Mouse (Mus musculus) MEL (cell line): ENCODE data around the gene Sap18b. TPM values are rescaled to one million over a fixed set of nuclear protein-coding genes. Genes with fewer than 3 reads are reported as not detected.

Experiments used
- DNase-seq: peaks from one replicate; pipeline ENCODE4 v3.0.0; 2011; ENCODE audit warnings: low read depth, low spot score
- H3K27ac ChIP-seq: 2 replicates; pipeline ENCODE4 v1.5.1; 2012; ENCODE audit warnings: low read depth, mild to moderate bottlenecking, control low read depth, low read length, moderate library complexity; ENCODE audit not compliant: control insufficient read depth
- H3K27me3 ChIP-seq, 2 experiments: fragments of 150-350 bp in 1 of 2; sonication (generic) in 1 of 2; 2 replicates each; pipeline ENCODE4 v1.6.1; 2012; ENCODE audit warnings: low read length in 2 of 2, mild to moderate bottlenecking in 2 of 2, improper control_type of control experiment in 1 of 2, moderate library complexity in 1 of 2; ENCODE audit not compliant: insufficient read depth in 2 of 2, control insufficient read depth in 1 of 2
- H3K36me3 ChIP-seq, 2 experiments: 2 replicates each; pipeline ENCODE4 v1.6.1; 2012 to 2014; ENCODE audit warnings: low read length in 2 of 2, improper control_type of control experiment in 1 of 2, inconsistent platforms in 1 of 2, mild to moderate bottlenecking in 1 of 2; ENCODE audit not compliant: insufficient read depth in 2 of 2, control insufficient read depth in 1 of 2
- H3K4me1 ChIP-seq, 2 experiments: fragments of 150-350 bp in 1 of 2; sonication (generic) in 1 of 2; 2 replicates each; pipeline ENCODE4 v1.6.1; 2012; ENCODE audit warnings: low read length in 2 of 2, improper control_type of control experiment in 1 of 2, mild to moderate bottlenecking in 1 of 2; ENCODE audit not compliant: insufficient read depth in 2 of 2, control insufficient read depth in 1 of 2
- H3K4me3 ChIP-seq, 2 experiments: fragments of 150-350 bp in 1 of 2; sonication (generic) in 1 of 2; 2 replicates each; pipeline ENCODE4 v1.5.1; 2012; ENCODE audit warnings: low read depth in 2 of 2, low read length in 2 of 2, mild to moderate bottlenecking in 2 of 2, moderate library complexity in 2 of 2, control low read depth in 1 of 2, improper control_type of control experiment in 1 of 2; ENCODE audit not compliant: control insufficient read depth in 1 of 2, insufficient read depth in 1 of 2
- H3K79me2 ChIP-seq: 2 replicates; pipeline ENCODE4 v1.6.1; 2012; ENCODE audit warnings: mild to moderate bottlenecking, low read length, moderate library complexity; ENCODE audit not compliant: control insufficient read depth, poor library complexity, insufficient read depth
- H3K9ac ChIP-seq: 2 replicates; pipeline ENCODE4 v1.6.1; 2012; ENCODE audit warnings: low read depth, mild to moderate bottlenecking, control low read depth, low read length, moderate library complexity; ENCODE audit not compliant: control insufficient read depth, poor library complexity, severe bottlenecking
- H3K9me3 ChIP-seq: fragments of 150-350 bp; sonication (generic); replicated peaks from 2 replicates; pipeline ENCODE4 v1.6.1; 2012; ENCODE audit warnings: mild to moderate bottlenecking, low read length, improper control_type of control experiment, moderate library complexity; ENCODE audit not compliant: insufficient read depth
- BHLHE40 ChIP-seq: IDR thresholded peaks from 2 replicates; pipeline ENCODE4 v1.6.1; 2012; ENCODE audit warnings: low read depth, mild to moderate bottlenecking, inconsistent platforms, low read length, improper control_type of control experiment, borderline replicate concordance
- CHD2 ChIP-seq: IDR thresholded peaks from 2 replicates; pipeline ENCODE4 v1.6.1; 2011; ENCODE audit warnings: low read length, improper control_type of control experiment
- ELF1 ChIP-seq: IDR thresholded peaks from 2 replicates; pipeline ENCODE4 v1.6.1; 2014; ENCODE audit warnings: low read depth, mild to moderate bottlenecking, inconsistent platforms, low read length, improper control_type of control experiment, moderate library complexity
- EP300 ChIP-seq, 2 experiments: IDR thresholded peaks; 2 replicates each; pipeline ENCODE4 v1.6.1; 2011; ENCODE audit warnings: improper control_type of control experiment in 2 of 2, low read length in 2 of 2, low read depth in 1 of 2, mild to moderate bottlenecking in 1 of 2
- ETS1 ChIP-seq: IDR thresholded peaks from 2 replicates; pipeline ENCODE4 v1.6.1; 2012; ENCODE audit warnings: low read depth, mild to moderate bottlenecking, inconsistent platforms, low read length, improper control_type of control experiment, moderate library complexity
- GATA1 ChIP-seq: IDR thresholded peaks from 2 replicates; pipeline ENCODE4 v1.6.1; 2011; ENCODE audit warnings: low read depth, low read length, improper control_type of control experiment
- MEF2A ChIP-seq: IDR thresholded peaks from 2 replicates; pipeline ENCODE4 v1.6.1; 2014; ENCODE audit warnings: low read depth, mild to moderate bottlenecking, inconsistent platforms, low read length, improper control_type of control experiment; ENCODE audit not compliant: poor library complexity, insufficient replicate concordance, severe bottlenecking; ENCODE audit errors: extremely low read depth
- MYB ChIP-seq: IDR thresholded peaks from 2 replicates; pipeline ENCODE4 v1.6.1; 2011; ENCODE audit warnings: mild to moderate bottlenecking, low read depth, low read length, improper control_type of control experiment
- POLR2AphosphoS5 ChIP-seq: IDR thresholded peaks from 2 replicates; pipeline ENCODE4 v1.6.1; 2012; ENCODE audit warnings: low read depth, borderline replicate concordance, mild to moderate bottlenecking, inconsistent platforms, low read length, moderate library complexity, mixed read lengths
- RCOR1 ChIP-seq: IDR thresholded peaks from 2 replicates; pipeline ENCODE4 v1.6.1; 2012; ENCODE audit warnings: low read depth, mild to moderate bottlenecking, inconsistent platforms, low read length, improper control_type of control experiment
- TAL1 ChIP-seq: IDR thresholded peaks from 2 replicates; pipeline ENCODE4 v1.6.1; 2012; ENCODE audit warnings: mild to moderate bottlenecking, inconsistent platforms, low read length, moderate library complexity, mixed read lengths
- TBP ChIP-seq: IDR thresholded peaks from 2 replicates; pipeline ENCODE4 v1.8.0; 2011; ENCODE audit warnings: low read depth, low read length, improper control_type of control experiment
- ZC3H11A ChIP-seq: IDR thresholded peaks from 2 replicates; pipeline ENCODE4 v1.6.1; 2012; ENCODE audit warnings: low read depth, mild to moderate bottlenecking, inconsistent platforms, low read length, improper control_type of control experiment
- ZNF384 ChIP-seq: IDR thresholded peaks from 2 replicates; pipeline ENCODE4 v1.6.1; 2012; ENCODE audit warnings: low read depth, mild to moderate bottlenecking, inconsistent platforms, low read length, improper control_type of control experiment
- polyA plus RNA-seq, 2 experiments: library from polyadenylated mRNA; stranded (reverse) in 1 of 2; unstranded in 1 of 2; fragments of >175 nt in 1 of 2; fragments of >200 nt in 1 of 2; gene quantifications; 2 replicates each; pipeline versions ENCODE4 v1.2.1 to v1.2.4; 2012; ENCODE audit warnings: low replicate concordance in 2 of 2, low read depth in 1 of 2; ENCODE audit not compliant: insufficient read length in 2 of 2, insufficient read depth in 1 of 2, missing spikeins in 1 of 2
- total RNA-seq: library from RNA; depleted of rRNA; stranded (reverse); fragments of 300-350 nt; gene quantifications from 2 replicates; pipeline ENCODE4 v1.2.3, GENCODE M21; 2012

Sap18b gene
- total and polyA plus RNA-seq, 3 experiments = 182 to 354 TPM; not detected in 1

GRCm38 (mm10) chr8:95832603-95833434 lies 7.7 kb downstream of the Sap18b start (continued):
- TF ChIP-seq CHD2 (no peak), MEF2A (peak; percentile 33; the same call in 1 of the 2 replicates)

GRCm38 (mm10) chr8:95833435-95833984 lies 8.4 kb downstream of the Sap18b start:
- H3K27me3 ChIP-seq = no peaks in the 10 kb centered on the region

GRCm38 (mm10) chr8:95835891-95836290 lies 10.7 kb downstream of the Sap18b start:
- no peaks in the 10 kb centered on the region for H3K27me3 ChIP-seq
- DNase-seq = no peak
- H3K9ac ChIP-seq = no peak overlapping the region
- peaks cover 0 to 10% of the 10 kb centered on the region in 2 experiments; a peak in 1 of 4 replicates for H3K4me1 ChIP-seq
- no peak for TF ChIP-seq ETS1
- no peak for TF ChIP-seq ZNF384
- no peak for TF ChIP-seq RCOR1
- TF ChIP-seq BHLHE40 = no peak
- TF ChIP-seq TBP = no peak
- TF ChIP-seq GATA1 = no peak
- no peak for TF ChIP-seq POLR2AphosphoS5
- TF ChIP-seq ZC3H11A = no peak
- no peak for TF ChIP-seq MYB
- peaks cover 0 to 3% of the 10 kb centered on the region in 2 experiments; a peak in 2 of 4 replicates for H3K36me3 ChIP-seq
- no peaks in the 10 kb centered on the region for H3K9me3 ChIP-seq
- no peaks in the 10 kb centered on the region for H3K79me2 ChIP-seq
- no peak overlapping the region for H3K27ac ChIP-seq
- H3K4me3 ChIP-seq = no peak overlapping the region

More at GRCm38 (mm10) chr8:95833435-95833984, 8.4 kb downstream of the Sap18b start:
- no peaks in the 10 kb centered on the region for H3K79me2 ChIP-seq
- no peak overlapping the region for H3K27ac ChIP-seq
- H3K4me3 ChIP-seq = peak overlapping the region; percentile 59 to 61
- peaks cover 0 to 3% of the 10 kb centered on the region in 2 experiments; a peak in 2 of 4 replicates for H3K36me3 ChIP-seq
- peaks cover 0 to 10% of the 10 kb centered on the region in 2 experiments; a peak in 1 of 4 replicates for H3K4me1 ChIP-seq
- TF ChIP-seq TAL1 = no peak
- TF ChIP-seq EP300 (IDR thresholded peaks at IDR 0.05; ENCODE audit: low read depth in 1 of 2, low read length in 2 of 2) = 0 out of 4 replicates have a peak, but pooled peaks of 1 of the 2 experiments have one; percentile 3
- no peak for TF ChIP-seq ELF1
- TF ChIP-seq MEF2A = no peak
- no peak for TF ChIP-seq ZNF384
- H3K9ac ChIP-seq = peak overlapping the region; percentile 68
- H3K9me3 ChIP-seq = no peaks in the 10 kb centered on the region
- peak; percentile 59 for DNase-seq
